8 mouse cellular contexts compared by ENCODE assay signal in the genomic region with DNA sequence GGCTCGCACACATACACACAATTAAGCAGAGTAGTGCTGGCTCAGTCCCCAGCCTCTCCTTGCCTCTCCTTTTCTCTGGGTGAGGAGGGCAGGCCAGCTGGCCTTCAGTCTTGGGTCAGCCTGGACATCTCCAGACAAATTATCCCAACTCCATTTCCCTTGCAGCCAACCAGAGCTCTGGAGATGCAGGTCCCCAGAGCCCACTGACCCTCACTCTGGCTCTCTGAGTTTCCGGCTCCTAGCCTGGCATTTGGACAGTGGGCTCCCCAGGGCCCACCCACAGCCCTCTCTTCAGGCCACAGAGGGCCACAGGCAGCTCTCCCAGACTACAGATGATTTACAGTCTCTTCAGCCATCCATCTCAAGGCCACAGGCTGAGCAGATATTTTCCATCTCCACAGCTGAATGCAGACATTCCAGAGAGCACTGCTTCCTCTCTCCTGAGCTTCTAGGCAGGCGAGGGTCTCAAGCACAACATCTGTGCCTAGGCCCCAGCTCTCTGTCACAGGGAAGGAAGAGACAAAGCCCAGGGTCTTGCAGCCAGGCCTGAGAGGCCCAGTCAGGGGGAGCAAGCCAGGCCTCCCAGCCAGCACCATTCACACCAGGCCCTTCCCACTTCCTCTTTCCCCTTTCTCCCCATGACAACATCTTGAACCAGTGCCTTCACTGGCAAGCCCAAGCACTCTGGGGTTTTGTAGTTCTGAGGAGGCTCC. TPM values are rescaled to one million over a fixed set of nuclear protein-coding genes. Genes with fewer than 3 reads are reported as not detected.
DNase-seq lines count a peak whose midpoint lies in the region; ATAC-seq lines count a peak whose summit lies in the region.

No protein-coding gene starts in this region.

- no peaks in the 10 kb centered on the region for H3K36me3 ChIP-seq in hindbrain, embryonic 13.5 days
- H3K36me3 ChIP-seq in limb, embryonic 12.5 days: peaks cover 17% of the 10 kb centered on the region
- no peaks in the 10 kb centered on the region for H3K36me3 ChIP-seq in midbrain, embryonic 14.5 days (ENCODE audit: control insufficient read depth, insufficient read depth, low read length)

- H3K27ac ChIP-seq in hindbrain, embryonic 13.5 days: peak overlapping the region; percentile 86
- H3K27ac ChIP-seq in limb, embryonic 12.5 days: peak overlapping the region; percentile 96
- H3K27ac ChIP-seq in midbrain, embryonic 14.5 days (replicated peaks; ENCODE audit: low read depth, low read length): peak overlapping the region; percentile 77

- DNase-seq in cerebellum, adult 18-20 months: peak; percentile 17 to 28
- DNase-seq in cerebellum, postnatal 36 days: no peak
- DNase-seq in embryo, embryonic 10 days (ENCODE audit: low spot score): peak; percentile 80
- peak; percentile 50 to 62 for DNase-seq in gastrocnemius, adult 8-10 months (ENCODE audit: low spot score in 2 of 2)
- DNase-seq in midbrain, embryonic 14.5 days: peak; percentile 70
- peak; percentile 66 for DNase-seq in testis, postnatal 14 days (ENCODE audit: low spot score)

- H3K9me3 ChIP-seq in hindbrain, embryonic 13.5 days: no peaks in the 10 kb centered on the region
- no peaks in the 10 kb centered on the region for H3K9me3 ChIP-seq in limb, embryonic 12.5 days
- H3K9me3 ChIP-seq in midbrain, embryonic 14.5 days (ENCODE audit: control insufficient read depth, low read length): no peaks in the 10 kb centered on the region

- H3K9ac ChIP-seq in hindbrain, embryonic 13.5 days: peak overlapping the region; percentile 36
- H3K9ac ChIP-seq in limb, embryonic 12.5 days (replicated peaks): peak overlapping the region; percentile 31
- peak overlapping the region; percentile 29; the same call in 1 of the 2 replicates for H3K9ac ChIP-seq in midbrain, embryonic 14.5 days (replicated peaks; ENCODE audit: low read length)

- peak; percentile 89 for ATAC-seq in hindbrain, embryonic 13.5 days (ENCODE audit: low FRiP score)
- ATAC-seq in limb, embryonic 12.5 days (ENCODE audit: insufficient number of reproducible peaks, insufficient read depth, low FRiP score, low TSS enrichment, low read depth): peak; percentile 86
- ATAC-seq in midbrain, embryonic 14.5 days (ENCODE audit: low FRiP score, low TSS enrichment): peak; percentile 82

- peak overlapping the region; percentile 21; the same call in 1 of the 2 replicates for H3K4me2 ChIP-seq in hindbrain, embryonic 13.5 days
- peak overlapping the region; percentile 43 for H3K4me2 ChIP-seq in limb, embryonic 12.5 days
- H3K4me2 ChIP-seq in midbrain, embryonic 14.5 days (ENCODE audit: low read length): no peak overlapping the region

- 42% methylated on average over 3 of the region's 3 CpGs for WGBS in hindbrain, embryonic 13.5 days
- WGBS in limb, embryonic 12.5 days: 36% methylated on average over 3 of the region's 3 CpGs
- WGBS in midbrain, embryonic 14.5 days: 35% methylated on average over 3 of the region's 3 CpGs

- peaks cover 33% of the 10 kb centered on the region for H3K4me1 ChIP-seq in hindbrain, embryonic 13.5 days (replicated peaks)
- peaks cover 57% of the 10 kb centered on the region for H3K4me1 ChIP-seq in limb, embryonic 12.5 days (replicated peaks)
- H3K4me1 ChIP-seq in midbrain, embryonic 14.5 days (ENCODE audit: control insufficient read depth, insufficient read depth, low read length): peaks cover 13% of the 10 kb centered on the region

- no peak overlapping the region for H3K4me3 ChIP-seq in hindbrain, embryonic 13.5 days
- 0 out of 2 replicates have a peak overlapping the region, but pooled peaks have one; percentile 9 for H3K4me3 ChIP-seq in limb, embryonic 12.5 days (replicated peaks)
- H3K4me3 ChIP-seq in midbrain, embryonic 14.5 days (replicated peaks; ENCODE audit: low read depth, low read length): no peak overlapping the region

- H3K27me3 ChIP-seq in hindbrain, embryonic 13.5 days: no peaks in the 10 kb centered on the region
- H3K27me3 ChIP-seq in limb, embryonic 12.5 days: no peaks in the 10 kb centered on the region
- no peaks in the 10 kb centered on the region for H3K27me3 ChIP-seq in midbrain, embryonic 14.5 days (ENCODE audit: control insufficient read depth, insufficient read depth, low read length)

RNA-seq across cellular contexts. Expression of gene Gli2, which starts 19.8 kb away (rescaled TPM):
- total RNA-seq in gastrocnemius, adult 8-10 months (2022): under 1 TPM; 0.44 to 0.54 (median 0.50) TPM
- polyA plus RNA-seq in hindbrain, embryonic 13.5 days (2015; fragmentation: Nextera tagmentation; extraction: Ambion mirVana): 1.7 and 2.1 TPM in 2 replicates
- 14.2 and 18.2 TPM in 2 replicates for polyA plus RNA-seq in limb, embryonic 12.5 days (2016; fragmentation: Nextera tagmentation; extraction: Ambion mirVana)
- polyA plus RNA-seq in midbrain, embryonic 14.5 days (2014; fragmentation: Nextera tagmentation; extraction: Ambion mirVana): 1.6 and 2.8 TPM in 2 replicates

Comparison
In these comparisons a context has a peak if more than half of its experiments do, and no peak if none do; other contexts are left out.
1. DNase-seq: peak in cerebellum, adult 18-20 months (2 of 2), embryo, embryonic 10 days (single experiment), gastrocnemius, adult 8-10 months (2 of 2), midbrain, embryonic 14.5 days (single experiment) and testis, postnatal 14 days (single experiment); none in cerebellum, postnatal 36 days (0 of 2).
2. Peak in every context shown above with its lines, with median percentiles within 50 percentile points of each other: ATAC-seq, H3K27ac ChIP-seq and H3K9ac ChIP-seq.